Mouse (Mus musculus): ENCODE data around the gene Bcl2l1.

- TF ChIP-seq CTCF (IDR thresholded peaks at IDR 0.05; ENCODE audit: insufficient read depth, low read length) (no peak), POLR2A (IDR thresholded peaks at IDR 0.05; ENCODE audit: borderline replicate concordance, extremely low read depth, low read depth, low read length) (no peak)
Measured at GRCm38 (mm10) chr2:152765045-152765674, 66.4 kb downstream of the Bcl2l1 start.

All from lung, adult 2 months (tissue).